Mouse (Mus musculus) bone marrow macrophage, adult 2 months (primary cell): ENCODE measurements around the gene Ccm2.

Experiments
- CTCF ChIP-seq: IDR thresholded peaks from 2 replicates; pipeline ENCODE4 v1.5.1; 2012; ENCODE audit warnings: low read depth, mild to moderate bottlenecking, low read length, moderate library complexity
- POLR2A ChIP-seq: IDR thresholded peaks from 2 replicates; pipeline ENCODE4 v1.6.1; 2012; ENCODE audit warnings: mild to moderate bottlenecking, low read depth, low read length, borderline replicate concordance

DNA sequence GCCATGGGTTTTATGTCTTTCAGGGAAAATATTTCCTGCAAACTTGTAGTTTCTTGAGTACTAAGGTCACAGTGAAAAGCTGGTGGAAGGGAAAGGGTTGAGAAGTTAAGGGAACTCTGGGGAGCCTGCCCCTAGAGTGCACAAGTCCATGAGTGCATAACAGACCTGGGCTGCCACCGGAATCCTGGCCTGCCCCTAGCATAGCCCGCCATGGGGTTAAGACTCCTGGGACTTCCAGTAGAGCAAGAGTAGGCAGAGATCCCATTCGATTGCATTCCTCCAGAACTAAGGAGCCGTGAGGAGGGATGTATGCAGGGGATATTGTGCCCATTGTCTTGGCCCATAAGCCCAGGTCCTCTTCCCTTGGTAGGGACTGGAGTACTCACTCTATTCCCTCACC is 14.8 kb downstream of the Ccm2 start:
- no peak for TF ChIP-seq POLR2A
- TF ChIP-seq CTCF = no peak
